Mouse (Mus musculus) thymus, postnatal 4 days (tissue): ENCODE results near the gene Olfr965.
"Not testable (repeated sequence)": the region's sequence is repeated elsewhere in the genome, so short reads cannot be mapped to it uniquely, and the experiment has no call there.

Source experiments
- DNase-seq: peaks from one replicate; pipeline ENCODE4 v3.0.0; 2021

Gene Olfr965

DNA sequence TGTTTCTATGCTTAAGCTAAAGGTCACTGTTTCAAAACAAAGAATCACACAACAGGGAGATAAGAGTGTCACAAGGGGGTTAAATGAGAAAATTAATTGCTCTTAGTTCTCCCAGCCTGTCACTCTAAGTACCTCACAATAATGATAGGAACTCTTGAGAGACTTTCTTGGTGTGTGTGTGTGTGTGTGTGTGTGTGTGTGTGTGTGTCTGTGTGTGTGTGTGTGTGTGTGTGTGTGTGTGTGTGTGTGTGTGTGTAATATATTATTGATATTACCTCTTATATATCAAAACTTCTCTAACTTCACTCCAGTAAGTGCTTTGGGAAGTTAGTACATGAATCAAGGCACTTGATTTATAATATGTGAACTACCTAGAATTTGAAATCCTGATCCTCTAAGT, at the start of gene Olfr965:
TSS of gene Olfr965 (plus strand) at position 301 of the 400 bp plus-strand sequence.
- no peak for DNase-seq

DNA sequence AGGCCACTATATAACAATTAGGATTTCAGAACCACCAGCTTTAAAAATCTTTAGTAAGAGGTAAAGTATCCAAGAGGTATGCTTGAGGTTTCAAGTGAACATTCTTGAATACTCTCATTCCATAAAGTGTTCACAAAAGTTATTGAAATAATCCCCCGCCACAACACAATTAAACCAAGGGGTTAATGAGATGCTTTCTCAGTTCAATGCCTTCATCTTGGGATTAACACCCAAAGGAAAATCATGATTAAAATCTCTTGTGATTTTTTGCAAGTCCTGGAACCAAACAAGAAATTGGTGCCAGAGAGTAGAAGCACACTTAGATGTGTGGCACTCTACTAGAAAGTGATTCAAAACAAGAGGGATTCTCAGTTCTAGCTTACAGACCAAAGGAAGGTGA, 44.2 kb upstream of the Olfr965 start, which contains the start of gene Olfr963:
TSS of gene Olfr963 (plus strand) at position 301 of the 400 bp plus-strand sequence.
- no peak for DNase-seq

DNA sequence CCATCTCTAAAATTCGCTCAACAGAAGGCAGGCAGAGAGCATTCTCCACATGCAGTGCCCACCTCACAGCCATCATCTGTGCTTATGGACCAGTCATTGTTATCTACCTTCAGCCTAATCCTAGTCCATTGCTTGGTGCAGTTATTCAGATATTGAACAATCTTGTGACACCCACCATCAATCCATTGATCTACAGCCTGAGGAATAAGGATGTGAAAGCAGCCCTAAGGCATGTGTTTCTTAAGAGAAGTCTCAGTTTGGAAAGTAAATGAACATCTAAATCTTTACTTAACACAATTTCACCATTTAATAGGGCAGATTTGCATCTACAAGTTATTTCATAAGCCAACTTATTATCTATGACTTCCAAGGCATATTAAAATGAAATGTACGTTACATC, 41.4 kb upstream of the Olfr965 start:
- DNase-seq = no peak

DNA sequence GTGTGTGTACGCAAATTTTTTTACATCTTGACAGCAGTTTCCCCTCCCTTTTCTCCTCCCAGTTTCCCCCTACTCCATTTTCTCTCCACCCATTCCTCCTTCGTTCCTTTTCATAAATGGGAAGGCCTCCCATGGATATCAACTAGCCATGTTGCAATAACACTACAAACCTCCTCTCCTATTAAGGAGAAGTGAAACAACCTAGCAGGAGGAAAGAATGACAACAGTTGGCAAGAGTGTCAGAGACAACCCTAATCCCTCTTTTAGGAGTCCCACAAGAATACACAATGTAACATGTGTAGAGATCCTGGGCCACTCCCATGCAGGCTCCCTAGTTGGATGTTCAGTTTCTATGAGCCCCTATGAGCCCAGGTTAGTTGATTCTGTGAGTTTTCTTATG, 36.3 kb upstream of the Olfr965 start:
- DNase-seq = no peak

DNA sequence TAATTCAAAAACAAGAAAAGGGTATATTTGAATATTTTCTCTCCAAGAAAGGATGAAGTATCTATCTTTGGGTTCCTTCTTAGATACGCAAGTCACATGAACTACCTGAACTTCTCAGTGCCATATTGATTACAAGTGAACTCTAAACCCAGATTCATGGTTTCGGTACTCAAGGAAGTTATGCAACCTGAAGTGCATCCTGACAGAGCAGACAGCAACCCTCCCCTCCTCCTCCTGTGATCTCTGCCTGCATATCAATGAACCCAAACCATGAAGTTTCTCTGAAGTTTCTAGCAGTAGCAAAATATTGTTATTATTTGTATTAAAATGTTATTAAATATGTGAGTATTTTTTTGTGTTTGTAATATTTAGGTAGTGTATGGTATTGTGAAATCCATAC, 32.6 kb upstream of the Olfr965 start:
- DNase-seq = no peak

DNA sequence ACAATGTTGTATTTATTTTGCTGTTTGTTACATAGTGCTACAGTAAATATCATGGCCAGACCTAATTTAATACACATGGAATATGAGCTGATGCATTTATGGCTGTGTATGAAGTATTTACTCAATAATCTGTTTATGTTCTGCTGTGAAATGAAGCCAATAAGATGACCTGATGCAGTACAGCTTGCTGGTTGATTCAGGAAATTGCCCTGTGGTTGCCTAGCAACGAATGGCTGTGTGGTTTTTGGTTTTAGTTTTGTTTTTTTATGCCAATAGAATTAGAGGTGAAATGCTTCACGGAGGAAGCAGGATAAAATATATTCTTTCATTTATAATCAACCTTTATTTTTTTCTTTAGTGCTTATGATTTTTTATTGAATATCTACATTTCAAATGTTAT, 31.9 kb upstream of the Olfr965 start:
- no peak for DNase-seq

DNA sequence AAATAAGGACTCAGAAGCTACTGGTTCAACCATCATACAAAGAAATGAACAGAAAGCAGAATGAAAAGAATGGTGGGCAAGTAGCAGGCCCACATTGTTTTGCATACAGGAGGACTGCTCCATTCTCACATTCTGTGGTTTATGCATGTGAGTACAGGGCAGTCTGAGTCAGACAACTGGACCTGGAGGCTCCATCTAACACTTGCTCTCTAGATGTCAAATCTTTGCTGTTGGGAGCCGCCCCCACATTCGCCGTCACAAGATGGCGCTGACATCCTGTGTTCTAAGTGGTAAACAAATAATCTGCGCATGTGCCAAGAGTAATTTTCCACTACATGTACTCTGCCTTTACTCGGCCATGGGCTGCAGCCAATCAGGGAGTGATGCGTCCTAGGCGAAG, 10.0 kb upstream of the Olfr965 start:
- DNase-seq = not testable (repeated sequence)

DNA sequence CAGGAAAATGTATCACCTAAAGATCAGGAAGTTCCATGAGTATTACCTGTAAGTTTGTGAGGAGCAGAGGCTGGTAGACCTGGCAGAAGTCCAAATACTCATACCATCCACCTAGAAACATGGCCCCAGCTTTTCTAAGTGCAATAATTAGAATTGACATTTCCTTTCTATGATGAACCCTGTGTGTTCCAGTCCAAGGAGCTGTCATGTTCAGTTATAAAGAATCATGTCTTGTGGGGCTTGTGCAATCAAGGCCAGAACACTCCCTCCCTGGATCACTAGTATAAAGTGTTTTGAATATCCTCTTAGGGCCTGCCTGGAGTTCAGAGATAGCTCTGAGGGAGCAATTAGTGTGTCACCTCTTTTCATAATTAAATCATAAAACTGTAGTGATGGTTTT, 4.1 kb upstream of the Olfr965 start, which contains the start of gene Olfr149:
TSS of gene Olfr149 (minus strand) at position 101 of the 400 bp plus-strand sequence.
- DNase-seq = no peak

DNA sequence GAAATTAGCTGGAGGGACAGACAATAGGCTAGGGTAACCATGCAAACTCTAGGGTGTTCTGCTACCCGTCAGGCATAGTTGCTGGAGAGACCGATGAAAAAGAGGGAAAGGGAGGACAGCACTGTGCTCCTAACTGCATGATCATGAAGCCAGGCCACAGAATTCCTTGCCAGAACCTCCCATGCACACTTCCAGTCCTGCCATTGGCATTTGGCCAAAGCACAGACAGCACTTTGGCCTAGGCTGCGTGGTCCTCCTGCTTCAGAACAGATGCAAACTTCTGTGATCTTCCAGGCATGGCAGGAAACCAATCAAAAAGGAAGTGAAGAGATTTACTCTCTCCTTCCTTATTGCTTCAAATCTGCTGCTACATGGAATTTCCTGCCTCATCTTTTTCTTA, 2.2 kb upstream of the Olfr965 start:
- DNase-seq = no peak

DNA sequence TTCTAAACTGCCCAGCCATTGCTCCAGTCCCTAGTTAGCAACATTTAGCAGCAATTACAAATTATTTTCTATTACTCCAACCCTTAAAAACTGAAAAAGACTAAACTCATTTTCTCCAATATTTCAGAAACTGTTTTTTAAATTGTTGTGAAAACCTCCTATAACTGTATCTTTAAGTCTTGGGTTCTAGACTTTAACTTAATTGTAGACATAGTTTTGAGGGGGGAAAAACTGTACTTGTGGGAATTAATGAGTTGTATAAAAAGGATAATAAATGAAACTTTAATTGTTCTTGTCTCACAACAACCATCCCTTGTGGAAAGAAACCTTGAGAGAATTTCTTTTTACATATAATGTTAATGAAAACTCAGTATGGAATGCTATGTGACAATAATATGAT, 19.5 kb downstream of the Olfr965 start, which contains the start of gene Olfr150:
TSS of gene Olfr150 (plus strand) at position 301 of the 400 bp plus-strand sequence.
- no peak for DNase-seq

DNA sequence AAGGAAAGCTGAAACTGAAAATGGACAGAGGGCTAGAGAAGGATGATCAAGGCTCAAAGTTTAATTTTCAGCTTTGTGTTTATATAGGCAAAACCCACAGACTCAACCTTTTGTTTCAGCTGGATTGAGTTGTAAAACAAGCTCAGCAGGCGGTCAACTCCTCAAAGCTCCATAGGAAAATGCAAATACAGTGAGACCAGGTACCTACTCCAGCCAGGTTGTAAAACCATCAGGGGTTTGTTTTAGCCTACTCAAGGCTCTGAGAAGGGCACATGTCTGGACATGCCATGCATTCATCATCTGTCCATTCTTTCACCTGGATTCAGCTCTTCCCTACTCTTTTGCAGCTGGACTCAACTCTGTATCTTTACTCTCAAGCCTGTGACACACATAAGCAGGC, 29.6 kb downstream of the Olfr965 start:
- no peak for DNase-seq

DNA sequence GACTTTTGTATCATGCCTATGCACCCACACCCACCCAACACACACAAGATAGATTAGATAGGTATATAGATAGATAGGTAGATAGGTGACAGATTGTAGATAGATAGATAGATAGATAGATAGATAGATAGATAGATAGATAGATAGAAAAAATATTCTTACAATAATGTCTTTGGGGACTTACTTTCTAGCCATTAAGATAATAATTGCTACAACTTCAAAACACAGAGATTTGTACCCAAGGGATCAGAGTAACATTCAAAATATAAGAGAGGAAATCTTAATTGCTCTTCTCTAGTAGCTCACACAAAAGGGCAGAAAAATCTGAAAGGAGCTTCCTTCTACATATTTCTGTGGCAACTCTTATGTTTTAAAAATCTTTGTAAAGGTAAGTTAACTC, 34.8 kb downstream of the Olfr965 start, which contains the start of gene Olfr967:
TSS of gene Olfr967 (plus strand) at position 301 of the 400 bp plus-strand sequence.
- DNase-seq = no peak

DNA sequence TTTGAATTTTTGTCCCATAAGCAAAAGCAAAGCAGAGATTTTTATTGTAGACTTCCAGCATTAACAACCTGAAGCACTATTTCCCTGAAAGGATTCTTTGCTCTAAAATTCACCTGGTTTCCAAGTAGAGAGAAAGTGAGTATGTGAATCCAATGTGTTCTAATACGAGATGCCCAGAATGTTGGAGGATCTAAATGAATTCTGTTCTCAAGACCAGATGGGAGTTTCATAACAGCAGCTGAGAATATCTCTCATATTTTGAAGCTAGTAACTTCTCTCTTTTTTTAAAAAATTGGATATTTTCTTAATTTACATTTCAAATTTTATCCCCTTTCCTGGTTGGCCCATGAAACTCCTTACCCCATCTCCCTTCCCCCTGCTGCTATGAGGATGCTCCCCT, 35.3 kb downstream of the Olfr965 start:
- DNase-seq = no peak
